Mouse (Mus musculus) midbrain, embryonic 14.5 days (tissue): Measurements from ENCODE around the gene Kcnq2. TPM values are rescaled to one million over a fixed set of nuclear protein-coding genes. Genes with fewer than 3 reads are reported as not detected.
A peak's percentile ranks its signal among the peaks of the same experiment; 100 is the strongest.

ENCODE experiments used
- ATAC-seq: fragments of 200-750 bp; cut with Nextera tagmentation; 2 replicates; pipeline ENCODE4 v1.8.0; 2017; ENCODE audit warnings: moderate number of reproducible peaks, moderate library complexity; ENCODE audit not compliant: low FRiP score, low TSS enrichment
- DNase-seq: peaks from one replicate; pipeline ENCODE4 v3.0.0-alpha.2; 2015
- H3K27ac ChIP-seq: fragments of 300-500 bp; sonication (generic); replicated peaks from 2 replicates; pipeline ENCODE4 v1.5.1; 2014; ENCODE audit warnings: mild to moderate bottlenecking, low read depth, low read length, moderate library complexity
- H3K27me3 ChIP-seq: fragments of 300-500 bp; sonication (generic); 2 replicates; pipeline ENCODE4 v1.6.1; 2014; ENCODE audit warnings: low read length, control low read depth, mixed read lengths; ENCODE audit not compliant: control insufficient read depth, insufficient read depth
- H3K36me3 ChIP-seq: fragments of 300-500 bp; sonication (generic); 2 replicates; pipeline ENCODE4 v1.6.1; 2014; ENCODE audit warnings: low read length, control low read depth; ENCODE audit not compliant: control insufficient read depth, insufficient read depth
- H3K4me1 ChIP-seq: fragments of 300-500 bp; sonication (generic); 2 replicates; pipeline ENCODE4 v1.6.1; 2014; ENCODE audit warnings: mild to moderate bottlenecking, antibody characterized with exemption, low read length, control low read depth; ENCODE audit not compliant: control insufficient read depth, insufficient read depth
- H3K4me2 ChIP-seq: fragments of 300-500 bp; sonication (generic); 2 replicates; pipeline ENCODE4 v1.6.1; 2014; ENCODE audit warnings: mild to moderate bottlenecking, low read length, moderate library complexity
- H3K4me3 ChIP-seq: fragments of 300-500 bp; sonication (generic); replicated peaks from 2 replicates; pipeline ENCODE4 v1.5.1; 2014; ENCODE audit warnings: low read depth, low read length
- H3K9ac ChIP-seq: fragments of 300-500 bp; sonication (generic); replicated peaks from 2 replicates; pipeline ENCODE4 v1.6.1; 2014; ENCODE audit warnings: mild to moderate bottlenecking, low read length, moderate library complexity
- H3K9me3 ChIP-seq: fragments of 300-500 bp; sonication (generic); 2 replicates; pipeline ENCODE4 v1.6.1; 2016; ENCODE audit warnings: low read length, control low read depth, mixed read lengths; ENCODE audit not compliant: control insufficient read depth
- WGBS: fragments of 180-500 bp; shearing (Covaris S2); extraction: QIAGEN DNeasy Blood & Tissue Kit; methylation state at CpG from one replicate; pipeline ENCODE4 v1.1.7; 2014; 5-methylcytosine and 5-hydroxymethylcytosine counted together
- polyA plus RNA-seq: library from polyadenylated mRNA; unstranded; fragments of >200 nt; fragmentation: Nextera tagmentation; extraction: Ambion mirVana; gene quantifications from 2 replicates; pipeline ENCODE4 v1.2.1, GENCODE M21; 2014

Gene Kcnq2
- polyA plus RNA-seq, 1 experiment from 2014 or later, result 52.4 TPM

GRCm38 (mm10) chr2:181125726-181126455 lies 9.2 kb downstream of the Kcnq2 start:
- no peaks in the 10 kb centered on the region for H3K36me3 ChIP-seq
- H3K4me3 ChIP-seq, result no peak overlapping the region
- H3K27me3 ChIP-seq, result no peaks in the 10 kb centered on the region
- H3K9me3 ChIP-seq, result no peaks in the 10 kb centered on the region
- WGBS, result 55% methylated on average over 7 of the region's 7 CpGs
- H3K4me1 ChIP-seq, result peaks cover 33% of the 10 kb centered on the region
- H3K27ac ChIP-seq, result no peak overlapping the region
- H3K9ac ChIP-seq, result no peak overlapping the region
- DNase-seq (no peak), ATAC-seq (no peak)
- no peak overlapping the region for H3K4me2 ChIP-seq

GRCm38 (mm10) chr2:181122642-181123041 lies 12.5 kb downstream of the Kcnq2 start:
- Histone ChIP-seq H3K4me1 (peaks cover 46% of the 10 kb centered on the region), H3K4me2 (no peak overlapping the region), H3K4me3 (no peak overlapping the region), H3K36me3 (no peaks in the 10 kb centered on the region), H3K9ac (peak overlapping the region; percentile 16; the same call in 1 of the 2 replicates), H3K27me3 (no peaks in the 10 kb centered on the region), H3K27ac (peak overlapping the region; percentile 85), H3K9me3 (no peaks in the 10 kb centered on the region)
- DNase-seq (no peak), ATAC-seq (no peak)

GRCm38 (mm10) chr2:181120922-181121449 lies 14.1 kb downstream of the Kcnq2 start:
- Histone ChIP-seq H3K9ac (0 out of 2 replicates have a peak overlapping the region, but pooled peaks have one; percentile 3), H3K4me3 (no peak overlapping the region), H3K36me3 (no peaks in the 10 kb centered on the region), H3K4me2 (peak overlapping the region; percentile 9; the same call in 1 of the 2 replicates), H3K9me3 (no peaks in the 10 kb centered on the region), H3K27ac (peak overlapping the region; percentile 85), H3K4me1 (peaks cover 56% of the 10 kb centered on the region), H3K27me3 (no peaks in the 10 kb centered on the region)
- WGBS, result 40% methylated on average over 4 of the region's 4 CpGs
- DNase-seq (peak; percentile 85), ATAC-seq (peak; percentile 79)

DNA sequence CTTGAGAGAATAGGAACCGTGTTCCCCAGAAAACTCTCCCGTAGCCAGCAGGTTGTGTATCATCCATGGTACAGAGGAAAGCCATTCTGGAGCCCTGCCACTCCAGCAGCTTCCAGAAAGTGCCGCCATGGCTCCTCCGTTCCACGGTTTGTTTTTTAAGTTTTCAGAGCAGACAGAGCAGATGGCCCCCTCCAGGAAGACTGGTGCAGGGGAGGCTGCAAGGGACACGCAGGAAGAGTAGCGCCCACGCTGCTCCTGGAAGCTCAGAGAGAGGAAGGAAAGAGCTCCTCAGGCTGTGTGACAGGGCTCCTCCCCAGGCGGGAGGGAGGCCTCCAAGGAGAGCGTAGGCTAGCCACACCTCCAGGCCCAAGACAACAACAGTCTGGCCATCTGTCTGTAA lies 15.1 kb downstream of the Kcnq2 start:
- peak overlapping the region; percentile 85 for H3K27ac ChIP-seq
- no peak for DNase-seq
- ATAC-seq, result no peak
- WGBS, result 32% methylated on average over 10 of the region's 10 CpGs
- no peak overlapping the region for H3K4me2 ChIP-seq
- H3K4me1 ChIP-seq, result peaks cover 65% of the 10 kb centered on the region
- no peaks in the 10 kb centered on the region for H3K9me3 ChIP-seq
- H3K9ac ChIP-seq, result peak overlapping the region; percentile 12; the same call in 1 of the 2 replicates
- H3K27me3 ChIP-seq, result no peaks in the 10 kb centered on the region
- no peak overlapping the region for H3K4me3 ChIP-seq
- H3K36me3 ChIP-seq, result no peaks in the 10 kb centered on the region

- ATAC-seq, result no peak
- WGBS, result 79% methylated on average over 5 of the region's 5 CpGs
Observed at GRCm38 (mm10) chr2:181116436-181116835, 18.7 kb downstream of the Kcnq2 start.

GRCm38 (mm10) chr2:181115367-181115766 lies 19.7 kb downstream of the Kcnq2 start:
- no peaks in the 10 kb centered on the region for H3K9me3 ChIP-seq
- no peaks in the 10 kb centered on the region for H3K27me3 ChIP-seq
- H3K36me3 ChIP-seq, result peaks cover 23% of the 10 kb centered on the region
- H3K9ac ChIP-seq, result no peak overlapping the region
- H3K4me1 ChIP-seq, result peaks cover 56% of the 10 kb centered on the region
- WGBS, result 82% methylated on average over 3 of the region's 3 CpGs
- peak overlapping the region; percentile 3; the same call in 1 of the 2 replicates for H3K27ac ChIP-seq
- H3K4me3 ChIP-seq, result no peak overlapping the region
- DNase-seq (no peak), ATAC-seq (no peak)
- H3K4me2 ChIP-seq, result no peak overlapping the region

More at GRCm38 (mm10) chr2:181116436-181116835, 18.7 kb downstream of the Kcnq2 start:
- H3K4me2 ChIP-seq, result no peak overlapping the region
- no peaks in the 10 kb centered on the region for H3K9me3 ChIP-seq
- no peak overlapping the region for H3K4me3 ChIP-seq
- no peaks in the 10 kb centered on the region for H3K27me3 ChIP-seq
- H3K36me3 ChIP-seq, result peaks cover 18% of the 10 kb centered on the region
- peak overlapping the region; percentile 62 for H3K27ac ChIP-seq
- peak; percentile 77 for DNase-seq
- no peak overlapping the region; the same call in 1 of the 2 replicates for H3K9ac ChIP-seq
- H3K4me1 ChIP-seq, result peaks cover 66% of the 10 kb centered on the region

- ATAC-seq (no peak; the same call in 1 of the 2 replicates), DNase-seq (peak; percentile 53)
- H3K36me3 ChIP-seq, result peaks cover 29% of the 10 kb centered on the region
- H3K27me3 ChIP-seq, result no peaks in the 10 kb centered on the region
- no peak overlapping the region for H3K4me3 ChIP-seq
- peaks cover 42% of the 10 kb centered on the region for H3K4me1 ChIP-seq
- WGBS, result 39% methylated on average over 8 of the region's 8 CpGs
- no peak overlapping the region for H3K9ac ChIP-seq
- no peak overlapping the region for H3K4me2 ChIP-seq
- H3K27ac ChIP-seq, result peak overlapping the region; percentile 41; the same call in 1 of the 2 replicates
- H3K9me3 ChIP-seq, result no peaks in the 10 kb centered on the region
Observed at GRCm38 (mm10) chr2:181113762-181114361, 21.2 kb downstream of the Kcnq2 start.

DNA sequence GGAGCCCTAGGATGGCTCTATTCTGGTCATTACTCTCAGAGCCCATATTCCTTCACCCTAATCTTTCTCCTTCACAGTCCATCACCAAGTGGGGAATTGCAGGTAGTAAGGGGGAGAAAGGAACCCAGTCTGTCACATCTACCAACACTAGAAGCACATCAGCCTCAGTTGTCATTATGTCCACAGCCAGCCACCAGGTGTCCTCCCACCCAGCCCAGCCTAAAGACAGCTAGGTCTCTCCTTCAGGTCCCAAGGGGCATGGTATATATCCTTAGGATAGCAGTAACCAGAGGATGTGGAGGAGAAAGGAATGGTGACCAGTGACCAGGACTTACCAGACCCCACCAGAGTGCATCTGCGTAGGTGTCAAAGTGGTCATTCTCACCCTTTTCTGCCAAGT lies 23.4 kb downstream of the Kcnq2 start:
- WGBS, result 100% methylated on average over 1 of the region's 1 CpGs

More for the DNA sequence above, 23.4 kb downstream of the Kcnq2 start:
- H3K4me2 ChIP-seq, result no peak overlapping the region
- no peak for ATAC-seq
- H3K9me3 ChIP-seq, result no peaks in the 10 kb centered on the region
- no peak overlapping the region for H3K27ac ChIP-seq
- H3K27me3 ChIP-seq, result no peaks in the 10 kb centered on the region
- H3K9ac ChIP-seq, result no peak overlapping the region
- H3K4me1 ChIP-seq, result peaks cover 33% of the 10 kb centered on the region
- no peak overlapping the region for H3K4me3 ChIP-seq
- no peak for DNase-seq
- H3K36me3 ChIP-seq, result peaks cover 35% of the 10 kb centered on the region
